Mouse (Mus musculus) right cerebral cortex, postnatal 4 days (tissue): ENCODE measurements at regions not wholly inside any gene's neighbourhood (a gene's known extent, or its start where the extent isn't known, plus 50 kb on each side); places are given as distances from the start of the nearest gene placed in this dataset.
"Not testable (repeated sequence)": the region's sequence is repeated elsewhere in the genome, so short reads cannot be mapped to it uniquely, and the experiment has no call there.

Experiments
- DNase-seq: peaks from one replicate; pipeline ENCODE4 v3.0.0-alpha.2; 2022

GRCm38 (mm10) chrX:130525770-130526169 lies 776.2 kb downstream of the Diaph2 start:
- no peak for DNase-seq

DNA sequence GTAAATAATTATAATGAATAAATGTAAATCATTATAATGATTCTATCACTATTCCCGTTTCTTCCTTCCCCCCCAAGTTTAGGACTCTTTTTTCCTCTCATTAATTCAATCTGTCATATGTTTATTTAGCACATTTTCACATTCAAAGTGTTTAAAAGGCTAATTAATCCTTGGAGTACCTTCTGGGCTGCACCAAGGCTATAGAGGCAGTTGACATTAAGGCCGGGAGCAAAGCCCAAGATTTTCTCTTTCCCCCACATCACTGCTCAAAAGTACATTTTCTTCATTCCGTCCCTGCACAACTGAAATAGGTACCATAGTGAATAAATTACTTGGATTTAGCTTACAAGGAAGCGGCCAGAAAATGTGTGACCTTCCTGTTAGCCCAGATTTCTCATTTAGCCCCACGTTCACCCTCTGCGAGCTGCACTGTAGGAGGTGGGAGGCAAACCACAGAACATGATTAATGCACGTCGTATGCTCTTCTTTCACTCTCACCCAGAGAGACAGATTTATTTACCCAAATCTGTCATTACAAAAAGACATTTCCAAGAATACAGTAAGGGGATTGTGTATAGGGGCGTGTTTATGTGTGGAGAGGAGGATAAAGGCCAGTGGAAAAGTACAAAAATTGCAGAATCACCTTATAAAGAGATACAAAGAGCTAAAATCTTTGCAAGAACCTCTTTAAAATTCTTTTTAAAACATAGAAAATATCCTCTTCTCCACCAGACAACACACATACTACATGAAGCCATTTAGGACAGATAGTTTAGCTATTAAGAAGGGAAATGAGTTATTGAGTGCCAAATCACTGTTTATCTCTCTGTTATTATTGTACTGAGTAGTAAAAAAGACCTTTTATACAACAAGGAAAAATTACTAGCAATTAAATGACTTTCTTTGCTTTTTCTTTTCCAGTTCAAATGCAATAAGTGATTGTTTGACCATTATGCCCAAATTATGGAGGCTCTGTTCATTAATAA lies 783.9 kb downstream of the Diaph2 start:
- DNase-seq = no peak

- not testable (repeated sequence) for DNase-seq
These were observed 789.2 kb downstream of the Diaph2 start for GRCm38 (mm10) chrX:130538771-130539170.

DNA sequence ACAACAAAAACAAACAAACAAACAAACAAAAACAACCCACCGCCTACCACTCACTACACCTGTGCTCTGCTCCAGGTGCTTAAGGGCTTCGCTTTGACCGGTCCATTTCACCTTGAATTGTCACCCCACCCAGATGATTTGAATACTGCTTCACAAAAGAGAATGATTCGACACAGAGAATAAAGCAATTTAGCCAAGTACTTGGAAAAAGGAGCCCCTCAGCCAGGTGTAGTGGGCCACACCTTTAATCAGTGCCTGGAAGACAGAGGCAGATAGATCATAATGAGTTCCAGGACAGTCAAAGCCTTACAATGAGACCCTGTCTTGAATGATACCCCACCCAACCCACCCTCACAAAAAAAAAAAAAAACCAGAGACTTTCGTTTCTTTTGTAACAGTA lies 798.5 kb downstream of the Diaph2 start:
- no peak for DNase-seq

- DNase-seq = no peak
These were observed 799.7 kb downstream of the Diaph2 start for GRCm38 (mm10) chrX:130549275-130549674.

GRCm38 (mm10) chrX:130549925-130550324 lies 800.4 kb downstream of the Diaph2 start:
- no peak for DNase-seq

- no peak for DNase-seq
These were observed 807.7 kb downstream of the Diaph2 start for GRCm38 (mm10) chrX:130557251-130557650.

- no peak for DNase-seq
These were observed 828.2 kb downstream of the Diaph2 start for GRCm38 (mm10) chrX:130577706-130578105.

DNA sequence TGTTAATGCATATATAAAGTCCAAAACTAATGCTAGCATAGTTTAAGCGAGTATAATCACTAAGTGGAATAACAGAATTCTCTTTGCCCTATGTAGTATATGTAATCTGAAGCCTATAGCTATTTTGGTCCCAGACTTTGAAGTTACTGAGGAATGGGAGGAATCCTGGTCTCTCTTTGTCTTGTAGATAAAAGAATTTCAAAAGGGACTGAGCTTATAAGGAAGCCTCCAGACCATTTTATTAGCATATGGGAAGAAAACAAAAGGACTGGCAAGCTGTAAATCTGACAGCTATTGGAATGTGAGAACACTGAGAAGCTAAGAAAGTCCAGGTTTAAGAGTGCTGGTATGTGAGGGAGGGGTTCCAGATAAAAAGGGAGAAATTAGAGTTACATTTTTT lies 847.1 kb downstream of the Diaph2 start:
- DNase-seq = no peak

- peak; percentile 1 for DNase-seq
These were observed 852.4 kb downstream of the Diaph2 start for GRCm38 (mm10) chrX:130601911-130602310.

- DNase-seq = no peak
These were observed 889.0 kb downstream of the Diaph2 start for GRCm38 (mm10) chrX:130638513-130638912.

- DNase-seq = no peak
These were observed 906.3 kb downstream of the Diaph2 start for GRCm38 (mm10) chrX:130655815-130656214.

DNA sequence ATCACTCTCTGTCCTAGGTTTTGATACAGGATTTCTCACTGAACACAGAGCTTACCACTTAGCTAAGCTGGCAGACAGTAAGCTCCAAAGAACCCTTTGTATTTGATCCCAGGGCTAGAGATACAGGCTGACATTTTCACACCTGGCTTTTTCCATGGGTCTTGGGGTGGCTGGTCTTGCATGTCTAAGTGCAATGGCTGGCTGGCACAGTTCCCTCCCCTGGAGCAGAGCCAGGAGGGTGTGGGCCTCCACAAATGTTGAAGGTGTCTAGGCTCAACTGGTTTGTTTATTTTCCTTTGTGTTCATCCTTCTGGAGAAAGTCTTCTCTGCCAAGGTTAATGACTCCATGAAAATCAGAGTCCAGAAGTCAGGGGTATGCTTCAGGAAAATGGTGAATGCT lies 934.8 kb downstream of the Diaph2 start:
- DNase-seq = peak; percentile 2

DNA sequence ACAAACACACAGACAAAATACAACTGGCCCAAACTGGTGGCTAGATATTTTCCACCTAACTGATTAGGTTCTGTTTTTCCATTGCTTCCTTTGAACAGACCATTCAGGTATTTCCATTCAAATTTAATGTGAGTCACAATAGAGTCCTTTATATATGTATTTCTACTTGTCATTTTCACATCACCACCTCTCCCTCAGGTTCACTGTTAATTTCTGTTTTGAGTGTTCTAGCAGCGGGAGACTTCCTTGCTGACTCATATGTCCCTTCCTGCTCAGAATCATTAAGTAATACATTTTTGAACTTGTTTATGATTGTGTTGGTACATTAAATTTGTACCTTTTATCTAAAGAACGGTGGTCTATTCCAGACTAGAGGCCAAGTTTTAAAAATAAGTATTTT lies 959.4 kb downstream of the Diaph2 start:
- DNase-seq = no peak

GRCm38 (mm10) chrX:130744132-130744531 lies 994.6 kb downstream of the Diaph2 start:
- DNase-seq = not testable (repeated sequence)
